Mouse (Mus musculus) liver, postnatal 0 days (tissue): ENCODE results near the gene Tbxas1. TPM values are rescaled to one million over a fixed set of nuclear protein-coding genes. Genes with fewer than 3 reads are reported as not detected.

Experiments
- ATAC-seq: fragments of 200-750 bp; cut with Nextera tagmentation; 2 replicates; pipeline ENCODE4 v1.8.0; 2017; ENCODE audit warnings: mild to moderate bottlenecking, moderate library complexity
- DNase-seq: peaks from one replicate; pipeline ENCODE4 v3.0.0-alpha.2; 2016
- H3K27ac ChIP-seq: fragments of 300-500 bp; sonication (generic); 2 replicates; pipeline ENCODE4 v1.5.1; 2014; ENCODE audit warnings: antibody characterized with exemption, moderate library complexity, mild to moderate bottlenecking, low read depth
- H3K27me3 ChIP-seq: fragments of 300-500 bp; sonication (generic); 2 replicates; pipeline ENCODE4 v1.6.1; 2014; ENCODE audit warnings: low read length, control low read depth, mixed read lengths; ENCODE audit not compliant: insufficient read depth
- H3K36me3 ChIP-seq: fragments of 300-500 bp; sonication (generic); replicated peaks from 2 replicates; pipeline ENCODE4 v1.6.1; 2014; ENCODE audit warnings: mild to moderate bottlenecking, control low read depth, low read length, moderate library complexity, mixed read lengths; ENCODE audit not compliant: insufficient read depth
- H3K4me1 ChIP-seq: fragments of 300-500 bp; sonication (generic); 2 replicates; pipeline ENCODE4 v1.6.1; 2014; ENCODE audit warnings: antibody characterized with exemption, mild to moderate bottlenecking, control low read depth; ENCODE audit not compliant: insufficient read depth
- H3K4me2 ChIP-seq: fragments of 300-500 bp; sonication (generic); 2 replicates; pipeline ENCODE4 v1.6.1; 2014; ENCODE audit warnings: low read depth, mild to moderate bottlenecking, low read length, moderate library complexity, mixed read lengths
- H3K4me3 ChIP-seq: fragments of 300-500 bp; sonication (generic); 2 replicates; pipeline ENCODE4 v1.5.1; 2014; ENCODE audit warnings: low read depth, low read length
- H3K9ac ChIP-seq: fragments of 300-500 bp; sonication (generic); replicated peaks from 2 replicates; pipeline ENCODE4 v1.6.1; 2014; ENCODE audit warnings: mild to moderate bottlenecking, moderate library complexity
- H3K9me3 ChIP-seq: fragments of 300-500 bp; sonication (generic); 2 replicates; pipeline ENCODE4 v1.6.1; 2016; ENCODE audit warnings: mild to moderate bottlenecking, control low read depth, low read length, mixed read lengths
- CTCF ChIP-seq: sonication (generic); IDR thresholded peaks from 2 replicates; pipeline ENCODE4 v1.5.1; 2016; ENCODE audit warnings: antibody characterized with exemption, low read depth
- EP300 ChIP-seq: IDR thresholded peaks from 2 replicates; pipeline ENCODE4 v1.6.1; 2016; ENCODE audit warnings: antibody characterized with exemption, low read depth, mild to moderate bottlenecking
- WGBS: fragments of 180-500 bp; shearing (Covaris S2); extraction: QIAGEN DNeasy Blood & Tissue Kit; methylation state at CpG from one replicate; pipeline ENCODE4 v1.1.7; 2014; ENCODE audit not compliant: insufficient replicate concordance; 5-methylcytosine and 5-hydroxymethylcytosine counted together
- polyA plus RNA-seq: library from polyadenylated mRNA; unstranded; fragments of >200 nt; fragmentation: Nextera tagmentation; extraction: Ambion mirVana; gene quantifications from 2 replicates; pipeline ENCODE4 v1.2.1, GENCODE M21; 2015

Gene Tbxas1
- polyA plus RNA-seq, 1 experiment from 2014 or later, result 10.3 TPM

GRCm38 (mm10) chr6:38969944-38970740, 94.9 kb downstream of the Tbxas1 start:
- H3K36me3 ChIP-seq, result no peaks in the 10 kb centered on the region
- DNase-seq (no peak), ATAC-seq (no peak)
- no peak overlapping the region for H3K27ac ChIP-seq
- H3K9ac ChIP-seq, result no peak overlapping the region
- peaks cover 33% of the 10 kb centered on the region for H3K4me1 ChIP-seq
- H3K4me2 ChIP-seq, result no peak overlapping the region
- 82% methylated on average over 6 of the region's 6 CpGs for WGBS
- no peaks in the 10 kb centered on the region for H3K9me3 ChIP-seq
- H3K27me3 ChIP-seq, result no peaks in the 10 kb centered on the region
- H3K4me3 ChIP-seq, result no peak overlapping the region
- no peak for TF ChIP-seq CTCF
- no peak for TF ChIP-seq EP300

- H3K27ac ChIP-seq, result no peak overlapping the region
- TF ChIP-seq CTCF, result no peak
- no peak for TF ChIP-seq EP300
- no peaks in the 10 kb centered on the region for H3K27me3 ChIP-seq
- no peak overlapping the region for H3K9ac ChIP-seq
- no peak overlapping the region for H3K4me3 ChIP-seq
- H3K4me1 ChIP-seq, result peaks cover 33% of the 10 kb centered on the region
- DNase-seq, result no peak
- H3K36me3 ChIP-seq, result no peaks in the 10 kb centered on the region
- ATAC-seq, result no peak
- no peak overlapping the region for H3K4me2 ChIP-seq
- no peaks in the 10 kb centered on the region for H3K9me3 ChIP-seq
- WGBS, result 54% methylated on average over 6 of the region's 6 CpGs
These were observed 95.6 kb downstream of the Tbxas1 start for GRCm38 (mm10) chr6:38970759-38971158.

GRCm38 (mm10) chr6:38972826-38973225, 97.6 kb downstream of the Tbxas1 start:
- WGBS, result 55% methylated on average over 1 of the region's 1 CpGs
- ATAC-seq, result no peak
- 0 out of 2 replicates have a peak overlapping the region, but pooled peaks have one; percentile 57 for H3K27ac ChIP-seq

GRCm38 (mm10) chr6:38973441-38974161, 98.4 kb downstream of the Tbxas1 start:
- H3K9me3 ChIP-seq, result no peaks in the 10 kb centered on the region
- no peak for TF ChIP-seq CTCF
- no peak for TF ChIP-seq EP300
- peak; percentile 35; the same call in 1 of the 2 replicates for ATAC-seq
- peak overlapping the region; percentile 57 for H3K27ac ChIP-seq
- no peak overlapping the region for H3K9ac ChIP-seq
- no peak for DNase-seq
- no peak overlapping the region for H3K4me2 ChIP-seq
- no peaks in the 10 kb centered on the region for H3K36me3 ChIP-seq
- H3K4me3 ChIP-seq, result no peak overlapping the region
- H3K27me3 ChIP-seq, result no peaks in the 10 kb centered on the region
- WGBS, result 70% methylated on average over 10 of the region's 10 CpGs
- H3K4me1 ChIP-seq, result peaks cover 24% of the 10 kb centered on the region

More at GRCm38 (mm10) chr6:38972826-38973225, 97.6 kb downstream of the Tbxas1 start:
- H3K9me3 ChIP-seq, result no peaks in the 10 kb centered on the region
- no peaks in the 10 kb centered on the region for H3K36me3 ChIP-seq
- H3K4me2 ChIP-seq, result no peak overlapping the region
- H3K9ac ChIP-seq, result no peak overlapping the region
- H3K4me3 ChIP-seq, result no peak overlapping the region
- H3K27me3 ChIP-seq, result no peaks in the 10 kb centered on the region
- TF ChIP-seq EP300 (no peak), CTCF (no peak)
- H3K4me1 ChIP-seq, result peaks cover 24% of the 10 kb centered on the region
- DNase-seq, result no peak

- H3K36me3 ChIP-seq, result no peaks in the 10 kb centered on the region
- no peaks in the 10 kb centered on the region for H3K27me3 ChIP-seq
- no peak overlapping the region for H3K4me3 ChIP-seq
- H3K9me3 ChIP-seq, result no peaks in the 10 kb centered on the region
- peak overlapping the region; percentile 57 for H3K27ac ChIP-seq
- TF ChIP-seq CTCF (no peak), EP300 (no peak)
- ATAC-seq (no peak), DNase-seq (no peak)
- WGBS, result 46% methylated on average over 1 of the region's 1 CpGs
- H3K4me2 ChIP-seq, result no peak overlapping the region
- peaks cover 24% of the 10 kb centered on the region for H3K4me1 ChIP-seq
- H3K9ac ChIP-seq, result no peak overlapping the region
These were observed 98.9 kb downstream of the Tbxas1 start for GRCm38 (mm10) chr6:38974162-38974525.

- Histone ChIP-seq H3K9ac (no peak overlapping the region), H3K27me3 (no peaks in the 10 kb centered on the region), H3K36me3 (no peaks in the 10 kb centered on the region), H3K4me1 (peaks cover 27% of the 10 kb centered on the region), H3K4me3 (no peak overlapping the region), H3K4me2 (no peak overlapping the region), H3K9me3 (no peaks in the 10 kb centered on the region), H3K27ac (peak overlapping the region; percentile 57)
- WGBS, result 68% methylated on average over 8 of the region's 8 CpGs
- DNase-seq (no peak), ATAC-seq (peak; percentile 27; the same call in 1 of the 2 replicates)
- TF ChIP-seq EP300 (no peak), CTCF (no peak)
These were observed 99.5 kb downstream of the Tbxas1 start for GRCm38 (mm10) chr6:38974536-38975268.
